Mouse (Mus musculus): Measurements from ENCODE around the gene Ryr1.
"Not testable (repeated sequence)": the region's sequence is repeated elsewhere in the genome, so short reads cannot be mapped to it uniquely, and the experiment has no call there.

Gene Ryr1

GRCm38 (mm10) chr7:29086902-29087301, 38.1 kb downstream of the Ryr1 start:
- in situ Hi-C loops (cut with MboI, MseI) = loop anchor here (25.0 kb wide), 2 partner anchors 625 to 975 kb away; no protein-coding TSS in a partner anchor

- in situ Hi-C loops (cut with MboI, MseI) = loop anchor here (25.0 kb wide), 2 partner anchors 626 to 974 kb away; no protein-coding TSS in a partner anchor
Observed at GRCm38 (mm10) chr7:29085981-29086380, 39.0 kb downstream of the Ryr1 start.

- in situ Hi-C loops (cut with MboI, MseI) = loop anchor here (25.0 kb wide), 2 partner anchors 628 to 972 kb away; no protein-coding TSS in a partner anchor
Observed at GRCm38 (mm10) chr7:29084411-29084810, 40.6 kb downstream of the Ryr1 start.

GRCm38 (mm10) chr7:29079419-29079950, 45.5 kb downstream of the Ryr1 start:
- in situ Hi-C loops (cut with MboI, MseI) = loop anchor here (25.0 kb wide), 2 partner anchors 633 to 967 kb away; no protein-coding TSS in a partner anchor

DNA sequence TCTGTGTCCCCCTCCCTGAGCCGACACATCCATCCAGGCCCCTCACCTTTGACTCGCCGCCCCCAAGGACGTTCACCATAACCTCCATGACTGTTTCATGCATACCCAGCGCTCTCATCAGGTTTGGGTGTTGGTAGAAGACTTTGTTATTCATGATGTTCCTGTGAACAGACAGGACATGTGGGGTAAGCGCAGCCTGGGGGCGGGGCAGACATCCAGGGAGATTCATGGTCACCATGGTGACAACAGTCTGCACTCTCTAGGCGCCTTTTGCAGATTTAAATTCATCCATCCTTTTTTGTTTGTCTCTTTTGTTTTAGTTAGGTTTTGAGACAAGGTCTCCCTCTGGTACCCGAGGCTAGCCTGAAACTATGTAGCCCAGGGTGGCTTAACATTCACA, 48.0 kb downstream of the Ryr1 start:
- in situ Hi-C loops (cut with MboI, MseI) = loop anchor here (25.0 kb wide), 2 partner anchors 635 to 965 kb away; no protein-coding TSS in a partner anchor

DNA sequence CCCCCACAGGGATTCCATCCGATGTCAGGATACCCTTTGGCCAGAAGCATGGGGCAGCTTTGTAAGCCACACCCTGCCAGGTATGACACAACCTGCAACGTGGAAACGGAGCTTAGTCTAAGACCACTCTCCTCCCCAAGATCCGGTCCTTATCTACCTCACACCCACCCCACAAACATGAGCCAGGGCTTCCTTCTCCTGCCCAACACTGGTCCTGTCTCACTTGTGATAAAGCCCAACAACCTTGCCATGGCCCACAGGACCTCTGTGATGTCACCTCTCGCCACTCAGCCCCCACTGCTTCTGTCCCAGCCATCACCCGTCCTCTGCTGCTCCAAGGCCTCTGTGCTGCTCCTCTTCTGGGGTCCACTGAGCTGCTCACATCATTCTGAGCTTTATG, 49.8 kb downstream of the Ryr1 start:
- in situ Hi-C loops (cut with MboI, MseI) = loop anchor here (25.0 kb wide), 2 partner anchors 637 to 963 kb away; no protein-coding TSS in a partner anchor

GRCm38 (mm10) chr7:29072689-29073088, 52.3 kb downstream of the Ryr1 start:
- in situ Hi-C loops (cut with MboI, MseI) = no loop called here

DNA sequence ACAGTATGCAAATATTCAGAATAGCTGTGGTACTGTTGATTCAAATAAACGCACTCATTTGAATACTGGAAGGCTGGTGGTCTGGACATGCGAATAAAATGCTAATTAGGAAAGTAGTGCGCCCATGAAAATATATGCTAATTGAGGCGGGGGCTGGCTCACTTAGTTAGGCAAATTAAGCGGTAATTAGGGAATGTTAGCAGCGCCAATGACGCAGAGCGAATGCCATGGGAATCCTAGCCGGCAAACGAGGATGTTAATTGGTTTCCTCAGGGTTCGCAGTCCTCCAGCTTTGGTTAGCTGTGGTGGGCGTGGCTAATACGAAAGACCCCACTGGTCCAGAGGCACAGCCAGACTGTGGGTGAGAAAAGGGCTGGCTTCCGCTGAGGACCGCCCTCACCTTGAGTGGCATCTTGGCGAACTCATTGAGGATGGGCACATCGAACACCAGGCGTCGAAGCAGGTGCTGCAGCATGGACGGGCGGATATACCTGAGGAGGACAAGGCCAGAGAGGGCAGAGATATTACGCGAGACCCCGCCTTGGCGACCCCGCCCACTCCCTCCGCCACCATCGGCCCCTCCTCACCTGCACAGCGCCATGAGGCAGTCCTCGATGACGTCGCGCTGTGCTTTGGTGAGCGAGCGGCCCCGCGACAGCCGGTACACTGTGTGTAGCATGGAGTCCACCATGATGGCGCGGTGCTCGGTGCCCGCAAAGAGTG, 53.6 kb downstream of the Ryr1 start:
- in situ Hi-C loops (cut with MboI, MseI) = no loop called here

DNA sequence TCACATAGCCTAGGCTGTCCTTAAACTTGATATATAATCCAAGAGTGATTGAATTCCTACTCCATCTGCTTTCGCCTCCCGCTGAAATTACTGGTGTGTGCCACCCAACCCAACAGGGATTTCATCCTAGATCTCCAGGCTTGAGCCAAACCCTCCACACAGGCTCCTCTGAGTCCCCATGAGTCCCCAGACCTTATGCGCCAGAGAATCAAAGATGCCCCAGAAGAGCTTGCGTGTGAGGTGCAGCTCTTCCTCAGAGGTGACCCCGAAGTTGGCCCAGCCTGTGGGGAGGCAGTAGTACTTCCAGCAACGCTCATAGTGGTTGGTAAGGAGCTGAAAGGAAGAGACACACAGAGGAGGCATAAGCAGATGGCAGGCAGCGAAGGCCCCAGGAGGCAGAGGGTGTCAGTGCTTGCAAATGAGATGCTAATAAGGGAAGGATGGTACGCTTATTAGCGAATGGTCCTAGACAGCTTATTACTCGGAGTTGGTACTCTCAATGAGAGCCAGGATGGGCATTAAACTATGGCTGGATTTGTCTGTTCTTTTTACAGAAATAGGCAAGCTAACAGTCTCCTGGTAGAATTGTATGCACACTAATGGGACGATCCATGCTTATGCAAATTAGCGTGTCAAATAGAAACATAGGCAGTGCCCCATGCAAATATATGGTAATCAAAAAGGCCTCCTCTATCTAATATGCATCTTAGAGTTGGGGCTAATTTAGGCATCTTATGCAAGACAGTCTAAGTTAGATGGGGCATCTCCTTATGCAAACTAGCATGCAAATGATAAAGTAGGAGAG, 54.4 kb downstream of the Ryr1 start:
- in situ Hi-C loops (cut with MboI, MseI) = no loop called here

DNA sequence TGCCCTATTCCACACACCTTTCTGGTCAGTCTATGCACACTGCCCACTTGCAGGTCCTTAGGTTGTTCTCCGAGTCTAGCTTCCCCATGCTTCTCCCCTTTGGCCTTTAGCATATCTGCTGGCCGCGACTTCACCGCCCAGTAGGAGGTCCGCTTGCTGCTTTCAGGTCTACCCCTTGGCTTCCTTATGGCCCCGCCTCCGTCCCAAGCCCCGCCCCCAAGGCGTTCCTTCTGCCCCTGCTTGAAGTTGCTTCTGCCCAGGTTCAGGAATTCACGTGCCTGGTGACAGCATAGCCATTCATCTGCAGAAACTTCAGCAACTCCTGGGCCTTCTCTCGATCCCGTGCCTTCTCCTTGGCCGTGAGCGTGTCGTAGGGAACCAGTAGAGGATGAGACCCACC, 57.2 kb downstream of the Ryr1 start:
- in situ Hi-C loops (cut with MboI, MseI) = no loop called here

DNA sequence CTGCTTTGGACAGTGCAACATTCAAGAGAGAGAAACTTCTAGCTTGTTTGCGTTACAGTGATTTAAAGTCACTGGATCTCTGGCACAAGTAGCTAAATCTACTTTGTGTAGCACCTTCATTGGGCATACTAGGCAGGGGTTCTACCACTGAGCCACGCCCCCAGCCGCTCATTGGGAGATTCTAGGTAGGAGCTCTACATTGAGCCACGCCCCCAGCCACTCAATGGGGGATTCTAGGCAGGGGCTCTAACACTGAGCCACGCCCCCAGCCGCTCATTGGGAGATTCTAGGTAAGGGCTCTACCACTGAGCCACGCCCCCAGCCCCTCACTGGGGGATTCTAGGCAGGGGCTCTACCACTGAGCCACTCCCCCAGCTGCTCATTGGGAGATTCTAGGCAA, 61.5 kb downstream of the Ryr1 start:
- in situ Hi-C loops (cut with MboI, MseI) = not testable (repeated sequence)

- in situ Hi-C loops (cut with MboI, MseI) = no loop called here
Observed at GRCm38 (mm10) chr7:29061522-29062037, 63.4 kb downstream of the Ryr1 start.

GRCm38 (mm10) chr7:29059445-29059844, 65.5 kb downstream of the Ryr1 start:
- in situ Hi-C loops (cut with MboI, MseI) = no loop called here

- in situ Hi-C loops (cut with MboI, MseI) = no loop called here
Observed at GRCm38 (mm10) chr7:29052821-29053220, 72.2 kb downstream of the Ryr1 start.

GRCm38 (mm10) chr7:29050797-29051196, 74.2 kb downstream of the Ryr1 start:
- in situ Hi-C loops (cut with MboI, MseI) = no loop called here

DNA sequence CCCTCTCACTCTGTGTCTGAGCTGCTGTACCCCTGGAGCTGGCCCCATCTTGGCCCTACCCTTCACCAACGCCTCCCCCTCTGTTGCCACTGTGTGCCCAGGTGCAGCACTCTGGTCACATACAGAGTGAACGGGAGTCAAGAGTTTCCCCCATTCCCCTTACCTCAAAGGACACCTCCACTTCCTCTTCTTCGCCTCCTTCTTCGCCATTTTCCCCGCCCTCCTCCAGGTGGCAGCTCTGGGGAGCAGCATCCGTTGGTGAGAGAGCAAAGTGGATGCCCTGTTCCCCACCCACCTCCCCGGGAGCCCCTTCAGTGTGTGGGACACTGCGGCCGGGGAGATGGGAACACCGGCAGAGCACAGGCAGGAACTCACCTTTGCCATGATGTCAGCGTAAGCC, 76.4 kb downstream of the Ryr1 start:
- in situ Hi-C loops (cut with MboI, MseI) = no loop called here

- in situ Hi-C loops (cut with MboI, MseI) = no loop called here
Observed at GRCm38 (mm10) chr7:29048070-29048469, 76.9 kb downstream of the Ryr1 start.

DNA sequence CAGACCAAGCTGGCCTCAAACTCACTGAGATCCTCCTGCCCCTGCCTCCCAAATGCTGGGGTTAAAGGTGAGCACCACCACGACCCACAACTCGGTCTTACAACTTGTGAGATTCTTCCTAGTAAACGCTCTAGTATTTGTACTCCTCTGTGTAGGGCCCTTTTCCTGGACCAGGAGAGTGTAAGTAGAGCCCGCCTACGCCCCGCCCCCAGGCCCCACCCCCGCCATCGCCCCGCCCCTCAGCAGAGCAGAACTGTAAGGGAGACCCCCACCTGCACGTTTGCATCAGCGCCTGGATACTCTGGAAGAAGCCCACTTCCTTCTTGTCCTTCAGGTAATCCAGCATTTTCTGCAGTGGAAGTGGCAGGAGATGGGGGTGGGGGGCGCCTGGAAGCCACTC, 78.4 kb downstream of the Ryr1 start:
- in situ Hi-C loops (cut with MboI, MseI) = no loop called here

GRCm38 (mm10) chr7:29044302-29044701, 80.7 kb downstream of the Ryr1 start:
- in situ Hi-C loops (cut with MboI, MseI) = no loop called here

- in situ Hi-C loops (cut with MboI, MseI) = no loop called here
Observed at GRCm38 (mm10) chr7:29043674-29044057, 81.3 kb downstream of the Ryr1 start.

- in situ Hi-C loops (cut with MboI, MseI) = no loop called here
Observed at GRCm38 (mm10) chr7:29043016-29043673, 81.8 kb downstream of the Ryr1 start.

DNA sequence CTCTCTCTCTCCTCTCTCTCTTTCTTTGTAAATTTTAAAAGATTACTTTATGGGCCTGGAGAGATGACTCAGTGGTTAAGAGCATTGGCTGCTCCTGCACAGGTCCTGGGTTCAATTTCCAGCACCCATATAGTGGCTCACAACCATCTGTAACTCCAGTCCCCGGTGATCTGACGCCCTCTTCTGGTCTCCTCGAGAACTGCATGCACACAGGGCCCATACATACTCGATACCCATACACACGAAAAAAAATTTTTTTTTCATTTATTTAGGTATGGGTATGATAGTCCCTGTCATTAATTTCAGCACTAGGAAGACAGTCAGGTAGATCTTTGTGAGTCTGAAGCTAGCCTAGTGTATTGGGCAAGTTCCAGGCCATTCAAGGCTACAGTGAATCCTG, 83.8 kb downstream of the Ryr1 start:
- in situ Hi-C loops (cut with MboI, MseI) = no loop called here

All from T-helper 17 cell (primary cell).